In genomic region chr3:127929921-127930320, GRCm38 (mm10) we compare ENCODE assay signal across 11 mouse cellular contexts. TPM values are rescaled to one million over a fixed set of nuclear protein-coding genes. Genes with fewer than 3 reads are reported as not detected.
A peak's percentile ranks its signal among the peaks of the same experiment; 100 is the strongest.
DNase-seq lines count a peak whose midpoint lies in the region; ATAC-seq and TF ChIP-seq lines count a peak whose summit lies in the region.
"Had no signal": no experiment of that assay in that cellular context is flagged by ENCODE, and none has a peak within 500 bp of the region (broad histone marks: within the 10 kb centered on the region; RNA-seq: fewer than 3 reads in every experiment).

No protein-coding gene starts in this region.

- WGBS in kidney, adult 2 months, result 51% methylated on average over 9 of the region's 9 CpGs
- 60% methylated on average over 9 of the region's 9 CpGs for WGBS in kidney, embryonic 15.5 days
- WGBS in heart, embryonic 13.5 days, result 35% methylated on average over 9 of the region's 9 CpGs
- 34% methylated on average over 9 of the region's 9 CpGs for WGBS in liver, embryonic 14.5 days (ENCODE audit: insufficient replicate concordance)

- H3K36me3 ChIP-seq in kidney, adult 2 months (ENCODE audit: control insufficient read depth, insufficient read depth, low read length), result no peaks in the 10 kb centered on the region
- H3K36me3 ChIP-seq in kidney, embryonic 15.5 days, result no peaks in the 10 kb centered on the region
- no peaks in the 10 kb centered on the region for H3K36me3 ChIP-seq in heart, embryonic 13.5 days
- peaks cover 4% of the 10 kb centered on the region for H3K36me3 ChIP-seq in liver, embryonic 14.5 days (replicated peaks; ENCODE audit: control insufficient read depth, insufficient read depth, low read depth)
- H3K36me3 ChIP-seq: hindbrain, embryonic 15.5 days had no signal

- no peak for TF ChIP-seq CTCF in kidney, adult 2 months (conservative IDR thresholded peaks at IDR 0.05; ENCODE audit: insufficient read depth, insufficient read length, low read depth, low read length)
- TF ChIP-seq CTCF in liver, embryonic 14.5 days (IDR thresholded peaks at IDR 0.05; ENCODE audit: low read depth), result 0 out of 2 replicates have a peak, but pooled peaks have one; percentile 3

- ATAC-seq in kidney, embryonic 15.5 days (replicated peaks; ENCODE audit: low FRiP score), result no peak
- ATAC-seq in heart, embryonic 13.5 days (ENCODE audit: extremely low read depth, insufficient number of reproducible peaks, low FRiP score, low TSS enrichment), result no peak; the same call in 1 of the 2 replicates
- ATAC-seq in liver, embryonic 14.5 days (ENCODE audit: insufficient read depth), result peak; percentile 60

- H3K27ac ChIP-seq in kidney, adult 2 months (ENCODE audit: insufficient read depth, low read depth, low read length), result no peak overlapping the region
- no peak overlapping the region for H3K27ac ChIP-seq in kidney, embryonic 15.5 days
- H3K27ac ChIP-seq in heart, embryonic 13.5 days (replicated peaks), result peak overlapping the region; percentile 66
- peak overlapping the region; percentile 99 for H3K27ac ChIP-seq in liver, embryonic 14.5 days
- H3K27ac ChIP-seq: hindbrain, embryonic 15.5 days had no signal

- H3K4me1 ChIP-seq in kidney, adult 2 months (ENCODE audit: control insufficient read depth, insufficient read depth, low read length), result no peaks in the 10 kb centered on the region
- no peaks in the 10 kb centered on the region for H3K4me1 ChIP-seq in kidney, embryonic 15.5 days
- peaks cover 22% of the 10 kb centered on the region for H3K4me1 ChIP-seq in heart, embryonic 13.5 days
- peaks cover 42 to 56% of the 10 kb centered on the region in 2 experiments for H3K4me1 ChIP-seq in liver, embryonic 14.5 days (replicated peaks; ENCODE audit: control insufficient read depth in 2 of 2, insufficient read depth in 2 of 2, low read length in 1 of 2)
- H3K4me1 ChIP-seq: hindbrain, embryonic 15.5 days had no signal

- no peak for TF ChIP-seq POLR2A in kidney, adult 2 months (IDR thresholded peaks at IDR 0.05; ENCODE audit: low read depth, low read length)

- no peaks in the 10 kb centered on the region for H3K9me3 ChIP-seq in kidney, embryonic 15.5 days (replicated peaks)
- H3K9me3 ChIP-seq in heart, embryonic 13.5 days, result no peaks in the 10 kb centered on the region
- no peaks in the 10 kb centered on the region for H3K9me3 ChIP-seq in liver, embryonic 14.5 days (ENCODE audit: control insufficient read depth, low read length)
- H3K9me3 ChIP-seq: hindbrain, embryonic 15.5 days had no signal

- peak; percentile 14 for DNase-seq in kidney, adult 2 months
- DNase-seq in liver, embryonic 14.5 days (ENCODE audit: low read depth in 3 of 3, low spot score in 3 of 3), result peak in 2 of 3 experiments; percentile 30 to 38
- DNase-seq in urinary bladder, adult 2 months (ENCODE audit: low spot score), result peak; percentile 30
- no peak for DNase-seq in left cerebral cortex, postnatal 25 days (ENCODE audit: low spot score in 2 of 2)
- DNase-seq in left cerebral cortex, adult 8-10 months (ENCODE audit: low spot score in 2 of 2), result no peak
- DNase-seq in frontal cortex, postnatal 14 days (ENCODE audit: low spot score in 2 of 2), result no peak
- DNase-seq: cerebellum, adult 18-20 months; thymus, postnatal 25 days had no signal

- H3K9ac ChIP-seq in kidney, embryonic 15.5 days, result no peak overlapping the region
- H3K9ac ChIP-seq in heart, embryonic 13.5 days, result 0 out of 2 replicates have a peak overlapping the region, but pooled peaks have one; percentile 37
- peak overlapping the region; percentile 88 for H3K9ac ChIP-seq in liver, embryonic 14.5 days (replicated peaks)
- H3K9ac ChIP-seq: hindbrain, embryonic 15.5 days had no signal

- intact Hi-C loops in left cerebral cortex, postnatal 25 days (cut with DNase I), result no loop called here

- no peak for TF ChIP-seq EP300 in liver, embryonic 14.5 days (IDR thresholded peaks at IDR 0.05; ENCODE audit: low read depth)

- H3K4me3 ChIP-seq in kidney, adult 2 months (ENCODE audit: insufficient read depth, low read depth, low read length), result no peak overlapping the region
- no peak overlapping the region for H3K4me3 ChIP-seq in kidney, embryonic 15.5 days (replicated peaks)
- H3K4me3 ChIP-seq in heart, embryonic 13.5 days, result no peak overlapping the region
- peak overlapping the region; percentile 60 to 63 for H3K4me3 ChIP-seq in liver, embryonic 14.5 days (ENCODE audit: insufficient read depth in 1 of 2, low read depth in 2 of 2, low read length in 2 of 2)
- H3K4me3 ChIP-seq: hindbrain, embryonic 15.5 days had no signal

- no peaks in the 10 kb centered on the region; the same call in 1 of the 2 replicates for H3K27me3 ChIP-seq in kidney, adult 2 months (replicated peaks; ENCODE audit: control insufficient read depth, insufficient read depth, low read length)
- H3K27me3 ChIP-seq in kidney, embryonic 15.5 days, result no peaks in the 10 kb centered on the region
- H3K27me3 ChIP-seq in heart, embryonic 13.5 days (replicated peaks), result no peaks in the 10 kb centered on the region
- H3K27me3 ChIP-seq in liver, embryonic 14.5 days (ENCODE audit: control insufficient read depth, insufficient read depth, low read length), result no peaks in the 10 kb centered on the region
- H3K27me3 ChIP-seq: hindbrain, embryonic 15.5 days had no signal

- no peak overlapping the region for H3K4me2 ChIP-seq in kidney, embryonic 15.5 days
- peak overlapping the region; percentile 44 for H3K4me2 ChIP-seq in heart, embryonic 13.5 days
- peak overlapping the region; percentile 91 for H3K4me2 ChIP-seq in liver, embryonic 14.5 days (ENCODE audit: low read depth)
- H3K4me2 ChIP-seq: hindbrain, embryonic 15.5 days had no signal

RNA-seq across cellular contexts. Expression of gene Fam241a, which starts 33.8 kb away (rescaled TPM):
- polyA plus RNA-seq in kidney, adult 2 months (2012; rRNA removed), result 2.4 and 3.6 TPM in 2 replicates
- 6.4 and 6.6 TPM in 2 replicates for polyA plus RNA-seq in kidney, embryonic 15.5 days (2015; fragmentation: Nextera tagmentation; extraction: Ambion mirVana)
- polyA plus RNA-seq in heart, embryonic 13.5 days (2015; fragmentation: Nextera tagmentation; extraction: Ambion mirVana), result 6.9 and 9.0 TPM in 2 replicates
- 16.9 and 24.2 TPM in 2 replicates for polyA plus RNA-seq in liver, embryonic 14.5 days (2012; rRNA removed)
- 51.9 and 56.9 TPM in 2 replicates for polyA plus RNA-seq in liver, embryonic 14.5 days (2014; fragmentation: Nextera tagmentation; extraction: Ambion mirVana)
- 17.5 and 18.3 TPM in 2 replicates for polyA plus RNA-seq in urinary bladder, adult 2 months (2012; rRNA removed)
- total RNA-seq in left cerebral cortex, postnatal 25 days (2021), result 1 to 10 TPM; 3.3 to 4.0 TPM
- total RNA-seq in left cerebral cortex, adult 8-10 months (2022), result 1 to 10 TPM; 3.3 to 3.9 (median 3.7) TPM

Comparison
In these comparisons a context has a peak if more than half of its experiments do, and no peak if none do; other contexts are left out.
1. DNase-seq: peak in kidney, adult 2 months (single experiment), liver, embryonic 14.5 days (2 of 3) and urinary bladder, adult 2 months (single experiment); none in left cerebral cortex, postnatal 25 days (0 of 2), left cerebral cortex, adult 8-10 months (0 of 2) and frontal cortex, postnatal 14 days (0 of 2).
2. H3K27ac ChIP-seq: peak in heart, embryonic 13.5 days (single experiment) and liver, embryonic 14.5 days (single experiment); none in kidney, adult 2 months (single experiment) and kidney, embryonic 15.5 days (single experiment).
3. H3K4me3 ChIP-seq: peak in liver, embryonic 14.5 days (2 of 2); none in kidney, adult 2 months (single experiment), kidney, embryonic 15.5 days (single experiment) and heart, embryonic 13.5 days (single experiment).